In genomic region chr9:83663981-83664897, GRCm38 (mm10) we compare ENCODE assay signal across 9 mouse cellular contexts.
DNase-seq lines count a peak whose midpoint lies in the region; ATAC-seq and TF ChIP-seq lines count a peak whose summit lies in the region.
"Had no signal": no experiment of that assay in that cellular context is flagged by ENCODE, and none has a peak within 500 bp of the region (broad histone marks: within the 10 kb centered on the region; RNA-seq: fewer than 3 reads in every experiment).

No protein-coding gene starts in this region.

- no peaks in the 10 kb centered on the region for H3K4me1 ChIP-seq in kidney, embryonic 14.5 days (ENCODE audit: control insufficient read depth, insufficient read depth, low read length)
- H3K4me1 ChIP-seq in brown adipose tissue, adult 24 weeks (ENCODE audit: control insufficient read depth, insufficient read depth, insufficient read length, low read length): no peaks in the 10 kb centered on the region
- H3K4me1 ChIP-seq in forebrain, embryonic 16.5 days (replicated peaks; ENCODE audit: control insufficient read depth, insufficient read depth, low read length): no peaks in the 10 kb centered on the region
- no peaks in the 10 kb centered on the region for H3K4me1 ChIP-seq in liver, embryonic 14.5 days (replicated peaks; ENCODE audit: control insufficient read depth in 2 of 2, insufficient read depth in 2 of 2, low read length in 1 of 2)

- peak overlapping the region; percentile 54 for H3K4me2 ChIP-seq in kidney, embryonic 14.5 days (replicated peaks; ENCODE audit: low read depth, low read length)
- peak overlapping the region; percentile 67 for H3K4me2 ChIP-seq in forebrain, embryonic 16.5 days (ENCODE audit: low read length)
- H3K4me2 ChIP-seq in liver, embryonic 14.5 days (ENCODE audit: low read depth): peak overlapping the region; percentile 52

- peak overlapping the region; percentile 44; the same call in 1 of the 2 replicates for H3K9ac ChIP-seq in kidney, embryonic 14.5 days (ENCODE audit: low read depth, low read length)
- H3K9ac ChIP-seq in forebrain, embryonic 16.5 days (replicated peaks; ENCODE audit: low read depth, low read length): peak overlapping the region; percentile 69
- H3K9ac ChIP-seq in liver, embryonic 14.5 days (replicated peaks): no peak overlapping the region

- H3K36me3 ChIP-seq in kidney, embryonic 14.5 days (ENCODE audit: control insufficient read depth, insufficient read depth, low read length): no peaks in the 10 kb centered on the region
- no peaks in the 10 kb centered on the region for H3K36me3 ChIP-seq in forebrain, embryonic 16.5 days (ENCODE audit: control insufficient read depth, insufficient read depth)
- no peaks in the 10 kb centered on the region for H3K36me3 ChIP-seq in liver, embryonic 14.5 days (replicated peaks; ENCODE audit: control insufficient read depth, insufficient read depth, low read depth)

- no peak for TF ChIP-seq CTCF in liver, embryonic 14.5 days (IDR thresholded peaks at IDR 0.05; ENCODE audit: low read depth)

- H3K4me3 ChIP-seq in kidney, embryonic 14.5 days (ENCODE audit: low read length): peak overlapping the region; percentile 38
- H3K4me3 ChIP-seq in brown adipose tissue, adult 24 weeks (ENCODE audit: insufficient read depth, low read depth, low read length): peak overlapping the region; percentile 45
- H3K4me3 ChIP-seq in forebrain, embryonic 16.5 days (replicated peaks; ENCODE audit: low read length): peak overlapping the region; percentile 52
- H3K4me3 ChIP-seq in liver, embryonic 14.5 days (ENCODE audit: insufficient read depth in 1 of 2, low read depth in 2 of 2, low read length in 2 of 2): peak overlapping the region in 1 of 2 experiments; percentile 7; a peak in 1 of 4 replicates
- H3K4me3 ChIP-seq: erythroblast, embryonic 14.5 days had no signal

- WGBS in kidney, embryonic 14.5 days: 17% methylated on average over 24 of the region's 33 CpGs
- WGBS in forebrain, embryonic 16.5 days: 2% methylated on average over 25 of the region's 33 CpGs
- 39% methylated on average over 24 of the region's 33 CpGs for WGBS in liver, embryonic 14.5 days (ENCODE audit: insufficient replicate concordance)

- DNase-seq in kidney, postnatal 25 days: no peak
- no peak for DNase-seq in liver, embryonic 14.5 days (ENCODE audit: low read depth in 3 of 3, low spot score in 3 of 3)
- DNase-seq in right cerebral cortex, postnatal 14 days: peak; percentile 12
- no peak for DNase-seq in natural killer cell, adult 2 months (ENCODE audit: low spot score in 2 of 2)
- no peak for DNase-seq in thymus, postnatal 36 days

- no peaks in the 10 kb centered on the region for H3K9me3 ChIP-seq in kidney, embryonic 14.5 days (ENCODE audit: control insufficient read depth, low read length)
- no peaks in the 10 kb centered on the region for H3K9me3 ChIP-seq in forebrain, embryonic 16.5 days (ENCODE audit: control insufficient read depth, low read length)
- H3K9me3 ChIP-seq in liver, embryonic 14.5 days (ENCODE audit: control insufficient read depth, low read length): no peaks in the 10 kb centered on the region

- no peaks in the 10 kb centered on the region for H3K27me3 ChIP-seq in kidney, embryonic 14.5 days (ENCODE audit: control insufficient read depth, insufficient read depth, low read length)
- H3K27me3 ChIP-seq in forebrain, embryonic 16.5 days (replicated peaks; ENCODE audit: control insufficient read depth, insufficient read depth, low read length): no peaks in the 10 kb centered on the region
- H3K27me3 ChIP-seq in liver, embryonic 14.5 days (ENCODE audit: control insufficient read depth, insufficient read depth, low read length): no peaks in the 10 kb centered on the region

- no peak overlapping the region for H3K27ac ChIP-seq in kidney, embryonic 14.5 days (ENCODE audit: low read depth, low read length)
- H3K27ac ChIP-seq in brown adipose tissue, adult 24 weeks (replicated peaks; ENCODE audit: low read depth, low read length): no peak overlapping the region
- H3K27ac ChIP-seq in forebrain, embryonic 16.5 days (ENCODE audit: low read length): peak overlapping the region; percentile 88
- H3K27ac ChIP-seq in liver, embryonic 14.5 days: no peak overlapping the region

- peak; percentile 32; the same call in 1 of the 2 replicates for ATAC-seq in kidney, embryonic 14.5 days (ENCODE audit: low FRiP score, low TSS enrichment)
- ATAC-seq in forebrain, embryonic 16.5 days: peak; percentile 69
- ATAC-seq in liver, embryonic 14.5 days (ENCODE audit: insufficient read depth): no peak

- no peak for TF ChIP-seq EP300 in liver, embryonic 14.5 days (IDR thresholded peaks at IDR 0.05; ENCODE audit: low read depth)
